Mouse (Mus musculus) embryo, embryonic 10 days (tissue): ENCODE results near the gene Nradd.

ENCODE experiments used
- DNase-seq: peaks from one replicate; pipeline ENCODE4 v3.0.0-alpha.2; 2015; ENCODE audit warnings: low spot score

Gene Nradd

DNA sequence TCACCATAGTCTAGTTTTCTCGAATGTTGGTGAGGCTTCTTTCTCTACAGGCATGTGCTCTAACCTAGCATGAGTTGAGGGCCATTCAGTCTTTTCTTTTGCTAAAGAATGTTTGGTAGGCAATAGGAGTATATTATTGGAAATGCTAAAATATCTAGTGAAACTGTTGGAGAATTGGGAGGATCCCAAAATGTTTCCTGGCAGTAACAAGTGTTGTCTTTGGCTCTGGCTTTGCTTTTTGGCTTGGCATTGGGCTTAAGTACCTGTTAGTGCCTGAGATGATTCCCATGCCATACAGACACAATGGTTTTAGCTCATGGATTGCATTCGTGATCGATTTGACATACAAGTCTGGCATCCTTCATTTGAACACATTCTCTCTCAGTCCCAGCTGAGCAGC, 12.8 kb downstream of the Nradd start:
- no peak for DNase-seq

DNA sequence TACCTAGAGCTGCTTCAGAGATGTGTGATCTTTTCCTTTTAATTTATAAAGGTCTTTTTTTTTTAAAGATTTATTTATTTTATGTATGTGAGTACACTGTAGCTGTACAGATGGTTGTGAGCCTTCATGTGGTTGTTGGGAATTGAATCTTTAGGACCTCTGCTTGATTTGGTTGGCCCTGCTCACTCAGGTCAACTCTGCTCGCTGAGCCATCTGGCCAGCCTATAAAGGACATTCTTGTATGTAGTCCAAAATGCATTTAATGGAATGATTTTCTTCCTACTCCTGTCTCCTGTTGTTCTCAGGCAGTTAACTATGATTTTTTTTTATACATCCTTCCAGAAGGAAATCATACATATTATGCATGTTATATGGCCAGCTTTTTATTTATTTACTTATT, 40.7 kb downstream of the Nradd start:
- DNase-seq, result no peak

DNA sequence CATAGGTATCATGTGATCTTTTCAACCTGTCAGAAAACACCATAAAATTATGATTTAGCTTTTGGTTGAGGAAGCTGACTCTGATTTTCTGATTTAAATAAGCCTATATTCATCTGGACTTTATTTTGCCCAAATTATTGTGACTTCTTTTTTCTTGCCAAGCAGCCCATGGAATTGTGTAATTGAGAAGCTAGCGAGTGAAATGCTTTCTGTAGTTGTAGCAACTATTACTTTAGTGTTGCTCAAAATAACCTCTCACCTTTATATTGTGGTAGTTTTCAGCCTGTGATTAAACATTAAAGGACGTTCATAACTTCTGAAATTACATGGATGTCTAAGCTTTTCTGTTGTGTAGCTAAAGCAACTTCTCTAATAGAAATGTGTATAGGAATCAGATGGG, 42.1 kb downstream of the Nradd start:
- DNase-seq, result no peak
